Mouse (Mus musculus): ENCODE data around the gene Mcat.

Gene Mcat

DNA sequence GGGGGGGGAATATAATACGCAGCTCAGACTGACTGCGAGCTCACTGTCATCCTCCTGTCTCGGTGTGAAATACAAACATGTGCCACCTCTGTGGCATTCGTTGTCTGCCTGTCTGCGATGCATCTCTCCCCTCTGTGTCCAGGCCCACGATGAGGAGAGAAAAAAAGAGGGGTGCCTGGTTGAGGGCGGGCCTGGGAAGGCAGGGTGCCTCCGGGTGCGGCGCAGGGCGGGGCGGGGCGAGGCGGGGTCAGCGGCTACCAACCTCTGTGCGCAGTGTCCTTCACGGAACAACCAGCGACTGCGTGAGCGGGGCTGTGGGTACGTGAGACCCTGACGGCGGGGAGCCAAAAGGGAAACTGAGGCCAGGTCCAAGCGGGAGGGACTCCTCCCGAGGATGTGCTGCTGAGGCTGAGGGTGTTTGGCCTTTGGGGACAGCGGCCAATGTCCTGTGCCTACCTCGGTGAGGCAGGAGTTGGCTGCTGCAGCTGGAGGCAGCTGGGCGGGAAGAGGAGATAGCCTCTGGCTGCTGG, at the start of gene Mcat, which contains the start of gene Tspo:
Gene Mcat (minus strand): TSS at position 461 of the 530 bp plus-strand sequence.
Gene Tspo (plus strand): TSS at position 266 of the 530 bp plus-strand sequence.
- DNase-seq (ENCODE audit: low spot score) = peak; percentile 67

DNA sequence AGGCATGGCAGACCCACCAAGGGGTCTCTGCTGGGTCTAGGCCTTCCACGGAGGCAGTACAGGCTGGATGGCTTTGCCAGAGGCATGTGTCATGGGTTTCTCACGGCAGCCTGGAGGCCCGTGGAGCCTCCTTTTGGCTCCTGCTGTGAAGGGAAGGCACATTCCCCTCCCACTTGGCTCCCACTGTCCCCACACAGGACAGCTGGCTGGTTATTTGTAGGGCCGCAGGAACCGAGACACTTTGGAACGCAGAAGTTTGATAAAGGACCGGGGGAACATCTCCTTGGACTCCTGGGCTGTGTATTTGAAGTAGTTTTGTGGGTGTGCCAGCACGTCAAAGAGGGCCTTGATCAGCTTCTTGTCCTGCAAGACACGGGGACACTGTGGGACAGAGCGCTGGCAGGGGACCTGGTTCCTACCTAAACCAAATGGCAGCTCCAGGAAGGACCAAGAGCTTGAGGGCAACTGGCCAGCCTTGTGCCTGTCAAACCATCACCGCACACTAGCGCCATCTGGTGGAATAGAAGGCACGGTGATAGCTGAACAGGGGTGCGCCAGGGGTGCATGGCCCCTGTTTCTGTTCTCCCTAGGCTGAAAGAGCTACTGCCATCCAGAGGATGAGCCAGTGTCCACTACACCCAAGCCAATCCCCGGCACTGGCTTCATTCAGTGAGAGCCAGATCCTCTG, 43.7 kb upstream of the Mcat start:
- peak; percentile 64 for DNase-seq (ENCODE audit: low spot score)

DNA sequence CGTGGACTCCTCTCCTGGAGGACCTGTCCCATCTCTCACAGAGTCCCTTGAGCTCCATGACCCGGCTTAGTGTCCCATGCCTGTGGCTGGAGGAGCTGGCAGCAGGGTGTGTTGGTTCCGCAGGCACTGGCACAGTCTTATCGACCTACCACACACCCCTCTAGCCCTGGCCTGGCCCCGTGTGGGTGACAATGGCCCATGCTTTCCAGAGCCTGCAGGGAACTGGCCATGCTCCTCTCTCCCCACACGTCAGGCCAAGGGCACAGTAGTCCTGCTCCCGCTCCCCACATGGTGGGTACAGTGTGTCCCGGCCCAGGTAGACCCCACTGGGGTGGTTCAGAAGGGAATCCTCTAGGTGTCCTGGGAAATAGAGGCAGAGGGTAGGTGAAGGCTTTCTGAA, 43.1 kb upstream of the Mcat start:
- no peak for DNase-seq (ENCODE audit: low spot score)

- no peak for DNase-seq (ENCODE audit: low spot score)
Observed at GRCm38 (mm10) chr15:83606216-83606615, 42.6 kb upstream of the Mcat start.

DNA sequence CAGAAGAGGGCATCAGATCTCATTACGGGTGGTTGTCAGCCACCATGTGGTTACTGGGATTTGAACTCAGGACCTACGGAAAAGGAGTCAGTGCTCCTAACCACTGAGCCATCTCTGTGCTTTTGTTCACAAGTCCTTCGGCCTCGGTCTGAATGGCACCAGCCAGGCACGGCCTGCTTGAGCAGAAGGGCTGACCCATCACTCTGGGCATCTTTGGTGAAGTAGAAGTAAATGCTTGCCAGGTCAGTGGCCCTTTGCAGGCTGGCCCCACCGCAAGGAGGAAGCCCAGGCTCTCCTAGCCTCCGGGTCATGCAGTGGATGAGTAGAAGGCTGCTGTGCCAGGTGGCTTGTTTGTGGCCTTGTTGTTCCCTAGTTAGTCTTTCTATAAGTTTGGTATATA, 39.8 kb upstream of the Mcat start:
- DNase-seq (ENCODE audit: low spot score) = no peak

- no peak for DNase-seq (ENCODE audit: low spot score)
Observed at GRCm38 (mm10) chr15:83603046-83603396, 39.4 kb upstream of the Mcat start.

DNA sequence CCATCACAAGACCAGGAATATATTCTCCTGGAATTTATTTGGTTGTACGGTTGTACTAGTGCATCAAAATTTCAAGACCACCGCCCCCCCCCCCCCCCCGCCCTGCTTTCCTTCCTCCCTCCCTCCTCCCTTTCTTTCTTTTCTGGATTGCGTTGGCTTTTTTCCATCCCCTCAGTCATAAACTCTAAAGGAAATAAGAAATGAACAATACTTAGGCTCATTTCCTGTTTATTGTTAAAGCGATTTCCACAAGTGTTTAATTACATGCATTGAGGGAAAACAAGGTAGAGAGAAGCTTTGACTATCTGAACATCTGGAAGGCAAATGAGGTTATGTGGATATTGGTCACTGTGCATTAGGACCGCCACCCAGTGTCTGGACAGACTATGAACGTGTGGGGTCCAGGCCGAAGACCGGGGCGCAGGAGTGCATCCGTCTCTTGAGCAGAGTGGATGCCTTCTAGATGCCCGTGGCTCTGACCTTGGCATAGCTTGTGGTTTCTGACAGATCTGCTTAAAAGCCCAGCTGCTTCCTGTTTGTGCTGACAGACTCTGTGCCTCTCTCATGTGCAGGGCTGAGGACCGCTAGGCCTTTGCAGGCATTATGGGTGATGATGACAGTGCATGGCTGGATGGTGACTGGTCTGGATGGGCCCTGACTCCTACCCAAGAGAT, 38.9 kb upstream of the Mcat start:
- DNase-seq (ENCODE audit: low spot score) = no peak

DNA sequence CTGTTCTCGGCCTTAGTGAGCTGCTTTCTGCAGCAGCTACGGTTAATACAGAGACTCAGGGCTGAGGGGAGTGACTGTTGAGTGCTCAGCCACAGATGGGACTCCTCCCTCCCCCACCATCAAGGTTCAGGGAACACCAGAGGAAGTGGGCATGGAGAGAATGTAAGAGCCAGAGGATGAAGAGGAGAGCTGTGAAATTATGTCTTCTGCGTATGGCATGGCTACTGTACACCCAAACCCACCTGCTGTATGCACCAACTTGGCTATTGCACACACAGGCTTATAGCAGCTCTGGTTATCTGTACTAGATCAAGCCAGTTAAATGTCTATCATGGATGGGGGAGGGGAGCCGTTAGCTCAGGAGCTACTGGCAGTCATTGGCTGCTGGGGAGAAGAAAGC, 37.6 kb upstream of the Mcat start:
- DNase-seq (ENCODE audit: low spot score) = no peak

GRCm38 (mm10) chr15:83596833-83597232, 33.2 kb upstream of the Mcat start:
- no peak for DNase-seq (ENCODE audit: low spot score)

DNA sequence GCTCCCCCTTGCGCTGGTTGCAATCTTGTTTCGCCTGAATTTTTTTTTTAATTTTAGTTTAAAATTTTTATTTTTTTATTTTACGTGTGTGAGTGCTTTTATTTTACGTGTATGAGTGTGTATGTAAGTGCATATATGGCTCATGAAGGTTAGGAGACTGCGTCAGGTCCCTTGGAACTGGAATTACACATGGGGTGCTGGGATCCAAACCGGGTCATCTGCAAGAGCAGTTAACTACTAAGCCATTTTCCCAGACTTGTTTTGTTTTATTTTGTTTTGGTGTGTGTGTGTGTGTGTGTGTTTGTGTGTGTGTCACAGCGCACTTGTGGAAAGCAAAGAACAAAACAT, 31.8 kb upstream of the Mcat start:
- DNase-seq (ENCODE audit: low spot score) = no peak

DNA sequence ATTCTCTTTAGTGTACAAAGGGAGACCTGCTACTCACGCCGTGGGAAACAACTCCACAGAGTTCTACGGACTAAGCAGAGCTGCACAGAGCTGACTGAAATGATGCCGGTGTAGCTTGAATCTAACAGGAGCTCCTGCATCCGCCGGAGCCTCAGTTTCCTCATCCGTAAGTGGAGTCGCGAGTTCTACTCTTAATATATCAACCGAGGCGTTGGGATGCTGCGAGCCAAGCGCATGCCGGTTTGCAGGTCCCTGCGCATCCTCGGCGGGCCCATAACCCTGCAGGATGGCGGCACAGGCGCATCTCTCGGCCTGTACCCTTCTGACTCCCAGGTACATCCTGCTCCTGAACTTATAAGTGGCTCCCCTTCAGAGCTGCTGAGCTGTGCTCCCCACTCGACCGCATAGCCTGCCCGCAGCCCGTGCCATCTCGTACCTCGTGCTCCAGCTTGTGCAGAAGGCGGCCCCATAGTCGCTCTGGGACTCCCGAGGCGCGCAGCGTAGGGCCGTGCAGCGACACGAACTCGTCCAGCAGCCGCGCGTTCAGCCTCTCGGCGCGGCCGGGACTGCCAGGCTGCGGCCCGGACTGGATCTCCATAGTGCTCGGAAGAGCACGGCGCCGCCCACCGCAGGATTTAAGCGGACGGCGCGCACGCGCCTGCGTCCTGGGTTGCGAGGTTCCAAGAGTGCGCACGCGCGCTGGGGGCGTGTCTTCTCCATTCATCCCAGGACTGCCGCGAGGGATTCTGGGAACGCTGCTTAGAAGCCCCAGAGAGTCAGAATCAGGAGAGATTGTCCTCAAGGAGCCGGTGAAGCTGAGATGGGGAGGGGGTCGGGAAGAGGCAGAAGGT, 31.2 kb upstream of the Mcat start, which contains the start of gene Ttll12:
Gene Ttll12 (minus strand): TSS at position 645 of the 851 bp plus-strand sequence.
- DNase-seq (ENCODE audit: low spot score) = peak; percentile 92

GRCm38 (mm10) chr15:83593702-83594512, 30.3 kb upstream of the Mcat start:
- no peak for DNase-seq (ENCODE audit: low spot score)

GRCm38 (mm10) chr15:83593189-83593585, 29.6 kb upstream of the Mcat start:
- no peak for DNase-seq (ENCODE audit: low spot score)

DNA sequence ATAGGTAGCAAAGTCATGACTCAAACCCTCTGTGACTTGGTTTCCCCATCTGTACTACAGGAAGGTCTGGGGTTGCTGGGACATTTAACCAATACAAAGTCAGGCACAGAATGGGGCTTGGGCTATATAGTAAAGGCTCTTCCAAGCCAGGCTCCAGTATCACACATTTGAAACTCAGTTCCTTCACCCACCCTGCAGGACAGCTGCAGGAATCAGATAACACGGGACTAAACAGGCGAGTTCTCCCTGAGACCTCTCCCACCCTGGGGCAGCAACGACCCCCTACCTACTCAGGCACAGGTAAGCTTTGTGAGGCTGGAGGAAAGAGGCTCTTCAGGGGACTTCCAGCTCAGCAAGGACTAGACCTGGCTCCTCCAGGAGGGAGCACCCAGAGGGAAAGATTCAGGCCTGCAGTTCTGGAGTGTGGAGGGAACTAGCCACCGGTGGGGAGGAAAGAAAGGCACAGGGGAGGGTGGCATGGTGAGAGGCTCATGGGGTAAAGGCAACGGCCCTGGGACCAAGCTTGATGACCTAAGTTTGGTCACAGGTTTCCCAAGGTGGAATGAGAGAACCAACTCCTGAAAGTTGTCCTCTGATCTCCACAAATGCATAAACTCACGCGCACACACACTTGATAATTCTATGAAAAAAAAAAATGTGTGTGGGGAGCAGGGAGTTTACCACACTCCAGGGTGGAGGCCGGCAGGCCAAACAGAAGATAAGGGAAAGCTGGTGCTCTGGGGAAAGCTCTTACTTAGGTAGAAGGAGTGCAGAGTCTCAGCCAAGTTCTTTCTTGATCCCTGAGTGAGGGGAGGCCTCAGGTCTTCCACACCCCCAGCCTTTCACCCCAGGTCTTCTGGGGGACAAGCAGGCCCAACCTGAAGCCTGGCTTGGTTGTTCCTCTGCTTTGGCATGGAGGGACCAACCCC, 28.9 kb upstream of the Mcat start:
- no peak for DNase-seq (ENCODE audit: low spot score)

- no peak for DNase-seq (ENCODE audit: low spot score)
Observed at GRCm38 (mm10) chr15:83591758-83592157, 28.2 kb upstream of the Mcat start.

DNA sequence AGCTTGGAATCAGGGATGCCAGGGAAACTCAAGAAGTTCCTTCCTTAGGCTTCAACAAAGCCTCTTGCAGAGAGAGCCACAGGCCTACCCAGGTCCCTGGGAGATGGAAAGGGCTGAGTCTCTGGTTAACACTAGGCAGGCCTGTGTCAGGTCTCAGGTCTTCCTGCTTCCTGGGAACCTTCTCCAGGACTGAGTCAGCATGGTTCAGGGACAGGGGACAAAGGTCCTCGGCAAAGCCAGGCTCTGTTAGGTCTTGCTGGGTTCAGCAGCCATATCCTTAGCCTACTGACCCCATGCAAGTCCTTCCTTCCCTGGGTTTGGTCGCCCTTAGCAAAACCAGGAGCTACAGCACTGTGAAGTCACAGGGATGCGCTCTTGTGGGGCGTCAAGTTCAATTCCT, 27.3 kb upstream of the Mcat start:
- no peak for DNase-seq (ENCODE audit: low spot score)

DNA sequence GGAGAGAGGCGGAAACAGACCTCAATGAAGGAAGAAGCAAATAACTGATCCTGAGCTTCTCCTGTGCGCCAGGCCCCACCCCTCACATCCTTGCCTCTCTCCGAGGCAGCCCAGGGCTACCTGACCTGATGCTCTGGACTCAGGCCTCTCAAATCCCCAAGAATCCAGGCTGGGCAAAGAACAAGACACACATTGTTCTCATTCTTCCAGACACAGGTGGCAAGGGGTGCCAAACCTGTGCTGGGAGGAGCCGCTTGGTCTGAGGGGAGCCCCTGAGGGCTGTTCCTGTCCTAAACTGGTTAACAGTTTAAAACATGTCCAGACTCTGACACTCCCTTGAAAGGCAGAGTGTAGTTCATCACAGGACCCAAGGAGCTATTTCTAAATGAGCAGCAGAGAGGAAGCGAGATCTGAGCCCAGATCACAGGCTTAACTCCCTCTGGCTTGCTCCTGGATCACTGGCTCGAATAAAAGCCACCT, 21.2 kb upstream of the Mcat start:
- DNase-seq (ENCODE audit: low spot score) = no peak

- peak; percentile 52 for DNase-seq (ENCODE audit: low spot score)
Observed at GRCm38 (mm10) chr15:83583419-83584156, 20.0 kb upstream of the Mcat start.

GRCm38 (mm10) chr15:83582931-83583330, 19.3 kb upstream of the Mcat start:
- no peak for DNase-seq (ENCODE audit: low spot score)

DNA sequence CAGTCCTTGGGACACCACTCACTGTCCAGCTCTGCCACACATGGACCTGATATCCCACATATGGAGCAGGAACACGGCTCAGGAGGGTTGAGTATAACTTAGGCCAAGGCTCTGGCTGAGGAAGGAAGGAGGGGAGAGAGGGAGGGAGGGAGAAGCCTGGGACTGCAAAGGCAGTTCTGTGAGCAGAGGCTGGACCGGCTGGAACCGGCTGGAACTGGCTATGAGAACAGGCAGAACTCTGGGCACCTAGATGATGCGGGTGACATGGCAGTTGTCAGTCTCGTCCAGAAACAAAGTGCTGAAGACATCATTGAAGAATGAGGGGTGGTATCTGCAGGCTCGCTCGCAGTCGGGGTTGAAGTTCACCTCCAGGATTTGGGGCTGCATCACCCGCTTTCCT, 13.1 kb upstream of the Mcat start:
- no peak for DNase-seq (ENCODE audit: low spot score)
